Mouse (Mus musculus) small intestine, adult 2 months (tissue): ENCODE data around the gene Rassf3.

ENCODE experiments used
- CTCF ChIP-seq: fragments of 200-500 bp; IDR thresholded peaks from 2 replicates; pipeline ENCODE4 v1.5.1; 2012; ENCODE audit warnings: low read depth, mild to moderate bottlenecking, control low read depth, inconsistent platforms, low read length, moderate library complexity, mixed read lengths; ENCODE audit not compliant: insufficient replicate concordance, insufficient read length; ENCODE audit errors: extremely low read depth
- POLR2A ChIP-seq: fragments of 200-500 bp; IDR thresholded peaks from 2 replicates; pipeline ENCODE4 v1.6.1; 2012; ENCODE audit warnings: low read depth, mild to moderate bottlenecking, control low read depth, inconsistent platforms, low read length, moderate library complexity

DNA sequence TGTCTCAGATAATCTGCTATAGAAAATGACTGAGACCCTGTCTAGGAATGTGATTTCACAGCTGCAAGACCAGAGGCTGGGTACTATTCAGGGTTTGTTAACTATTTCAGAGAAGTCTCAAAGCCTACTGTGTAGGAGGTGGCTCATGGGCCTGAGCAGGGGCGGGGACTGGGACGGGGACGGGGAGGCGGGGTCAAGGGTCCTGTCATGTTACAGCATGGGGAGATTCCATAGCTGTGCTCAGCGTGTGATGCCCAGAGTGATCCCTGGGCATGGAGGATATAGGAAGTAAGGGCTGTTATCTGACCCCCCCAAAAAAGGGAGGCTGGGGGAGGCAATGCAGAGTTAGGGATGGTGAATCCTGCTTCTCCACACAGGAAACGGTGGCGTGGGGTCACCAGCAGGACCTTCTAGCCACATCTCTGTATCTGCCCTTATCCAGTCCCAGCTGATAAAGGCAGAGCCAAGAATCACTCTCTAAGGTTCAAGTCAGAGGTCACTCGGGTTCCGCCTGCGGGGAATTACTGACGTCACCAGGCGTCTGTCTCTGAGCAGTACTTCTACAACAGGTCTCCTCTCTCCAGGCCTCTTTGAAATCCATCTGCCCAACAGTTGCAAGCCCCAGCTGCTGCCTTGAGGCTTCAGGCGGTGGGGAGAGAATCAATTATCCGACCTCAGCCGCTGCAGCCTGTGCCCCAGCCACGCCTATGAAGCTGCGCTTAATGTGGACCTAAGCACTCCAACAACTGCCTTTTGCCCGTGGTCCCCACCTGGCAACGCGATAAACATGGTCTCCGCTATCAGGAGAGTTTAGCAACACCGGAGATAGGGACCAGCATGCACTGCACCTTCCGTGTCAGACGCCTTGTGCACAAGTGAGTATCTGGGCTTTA is 33.9 kb upstream of the Rassf3 start:
- TF ChIP-seq POLR2A: peak; percentile 24; the same call in 1 of the 2 replicates
- peak; percentile 6; the same call in 1 of the 2 replicates for TF ChIP-seq CTCF
